Mouse (Mus musculus): ENCODE measurements around the gene Baiap2l1.

- TF ChIP-seq CTCF (IDR thresholded peaks at IDR 0.05; ENCODE audit: control insufficient read depth, insufficient read depth, low read length) (no peak), POLR2A (IDR thresholded peaks at IDR 0.05; ENCODE audit: borderline replicate concordance, control insufficient read depth, low read depth, low read length) (no peak)
Measured at GRCm38 (mm10) chr5:144278374-144278960, 79.4 kb downstream of the Baiap2l1 start.

Data from bone marrow, adult 2 months (tissue).